Mouse (Mus musculus) CH12.LX (cell line): ENCODE measurements around the gene March10. TPM values are rescaled to one million over a fixed set of nuclear protein-coding genes. Genes with fewer than 3 reads are reported as not detected.

ENCODE experiments used
- DNase-seq: peaks from one replicate; pipeline ENCODE4 v3.0.0-alpha.2; 2013; ENCODE audit errors: extremely low read depth
- H3K27ac ChIP-seq: 2 replicates; pipeline ENCODE4 v1.5.1; 2012; ENCODE audit warnings: low read depth, mild to moderate bottlenecking, control low read depth, moderate library complexity; ENCODE audit not compliant: insufficient read depth
- H3K27me3 ChIP-seq: replicated peaks from 2 replicates; pipeline ENCODE3; 2012; ENCODE audit warnings: inconsistent platforms
- H3K36me3 ChIP-seq, 2 experiments: replicated peaks in 1 of 2; 2 replicates each; pipeline versions ENCODE3 to v1.6.1; 2012; ENCODE audit warnings: inconsistent platforms in 1 of 2, low read length in 1 of 2, mild to moderate bottlenecking in 1 of 2, mixed read lengths in 1 of 2, moderate library complexity in 1 of 2; ENCODE audit not compliant: control insufficient read depth in 1 of 2, insufficient read depth in 1 of 2
- H3K4me1 ChIP-seq, 2 experiments: 2 replicates each; pipeline ENCODE4 v1.6.1; 2012; ENCODE audit warnings: inconsistent platforms in 1 of 2, moderate library complexity in 1 of 2; ENCODE audit not compliant: insufficient read depth in 2 of 2, control insufficient read depth in 1 of 2
- H3K4me2 ChIP-seq: 2 replicates; pipeline ENCODE4 v1.6.1; 2012; ENCODE audit warnings: low read depth, mild to moderate bottlenecking, control low read depth; ENCODE audit not compliant: poor library complexity, insufficient read depth, severe bottlenecking
- H3K4me3 ChIP-seq, 3 experiments: fragments of 150-350 bp in 1 of 3; sonication (generic) in 1 of 3; replicated peaks in 1 of 3; 2 replicates each; pipeline versions ENCODE3 to v1.5.1; 2011 to 2012; ENCODE audit warnings: low read depth in 2 of 3, low read length in 2 of 3, mild to moderate bottlenecking in 2 of 3, moderate library complexity in 2 of 3, control low read depth in 1 of 3, improper control_type of control experiment in 1 of 3, inconsistent platforms in 1 of 3, mixed read lengths in 1 of 3; ENCODE audit not compliant: poor library complexity in 1 of 3
- H3K79me2 ChIP-seq: replicated peaks from 2 replicates; pipeline ENCODE4 v1.6.1; 2012; ENCODE audit warnings: mild to moderate bottlenecking, moderate library complexity; ENCODE audit not compliant: control insufficient read depth, poor library complexity, insufficient read depth, severe bottlenecking; ENCODE audit errors: extremely low read depth
- H3K9ac ChIP-seq: 2 replicates; pipeline ENCODE4 v1.6.1; 2012; ENCODE audit warnings: low read depth, mild to moderate bottlenecking, control low read depth, moderate library complexity; ENCODE audit not compliant: insufficient read depth
- H3K9me3 ChIP-seq: replicated peaks from 2 replicates; pipeline ENCODE3; 2012; ENCODE audit warnings: low read length, inconsistent platforms, mixed read lengths
- CHD1 ChIP-seq: IDR thresholded peaks from 2 replicates; pipeline ENCODE4 v1.6.1; 2012; ENCODE audit warnings: low read depth, low read length, improper control_type of control experiment, inconsistent platforms
- CHD2 ChIP-seq: IDR thresholded peaks from 2 replicates; pipeline ENCODE4 v1.6.1; 2011; ENCODE audit warnings: low read length, improper control_type of control experiment
- CTCF ChIP-seq, 2 experiments: IDR thresholded peaks in 1 of 2; conservative IDR thresholded peaks in 1 of 2; 2 replicates each; pipeline ENCODE4 v1.5.1; 2011 to 2012; ENCODE audit warnings: low read depth in 2 of 2, low read length in 2 of 2, improper control_type of control experiment in 1 of 2, inconsistent platforms in 1 of 2, mild to moderate bottlenecking in 1 of 2, moderate library complexity in 1 of 2
- E2F4 ChIP-seq: IDR thresholded peaks from 2 replicates; pipeline ENCODE4 v1.6.1; 2011; ENCODE audit warnings: low read depth, low read length, improper control_type of control experiment; ENCODE audit not compliant: insufficient replicate concordance
- ELF1 ChIP-seq: IDR thresholded peaks from 2 replicates; pipeline ENCODE4 v1.6.1; 2014; ENCODE audit warnings: low read depth, mild to moderate bottlenecking, inconsistent platforms, low read length, improper control_type of control experiment
- HCFC1 ChIP-seq: IDR thresholded peaks from 2 replicates; pipeline ENCODE4 v1.6.1; 2012; ENCODE audit warnings: low read depth, mild to moderate bottlenecking, inconsistent platforms, low read length, improper control_type of control experiment
- IRF4 ChIP-seq: IDR thresholded peaks from 2 replicates; pipeline ENCODE4 v1.6.1; 2014; ENCODE audit warnings: low read depth, mild to moderate bottlenecking, inconsistent platforms, low read length, improper control_type of control experiment
- JUND ChIP-seq: conservative IDR thresholded peaks from 2 replicates; pipeline ENCODE4 v1.6.1; 2011; ENCODE audit warnings: low read depth, low read length, improper control_type of control experiment
- MAZ ChIP-seq: IDR thresholded peaks from 2 replicates; pipeline ENCODE4 v1.6.1; 2012; ENCODE audit warnings: low read depth, mild to moderate bottlenecking, inconsistent platforms, low read length, improper control_type of control experiment, moderate library complexity
- MYC ChIP-seq: IDR thresholded peaks from 2 replicates; pipeline ENCODE4 v1.6.1; 2011; ENCODE audit warnings: low read depth, mild to moderate bottlenecking, improper control_type of control experiment, low read length
- NELFE ChIP-seq: IDR thresholded peaks from 2 replicates; pipeline ENCODE4 v1.6.1; 2011; ENCODE audit warnings: low read depth, low read length, improper control_type of control experiment
- NRF1 ChIP-seq: IDR thresholded peaks from 2 replicates; pipeline ENCODE4 v1.6.1; 2014; ENCODE audit warnings: low read depth, mild to moderate bottlenecking, inconsistent platforms, low read length, improper control_type of control experiment, moderate library complexity
- RAD21 ChIP-seq: IDR thresholded peaks from 2 replicates; pipeline ENCODE4 v1.6.1; 2011; ENCODE audit warnings: low read depth, mild to moderate bottlenecking, low read length, improper control_type of control experiment, moderate library complexity
- RCOR1 ChIP-seq: conservative IDR thresholded peaks from 2 replicates; pipeline ENCODE4 v1.6.1; 2012; ENCODE audit warnings: low read depth, mild to moderate bottlenecking, inconsistent platforms, low read length, improper control_type of control experiment
- SIN3A ChIP-seq: IDR thresholded peaks from 2 replicates; pipeline ENCODE4 v1.6.1; 2012; ENCODE audit warnings: low read length, improper control_type of control experiment, inconsistent platforms
- TCF12 ChIP-seq: IDR thresholded peaks from 2 replicates; pipeline ENCODE4 v1.6.1; 2014; ENCODE audit warnings: low read depth, mild to moderate bottlenecking, inconsistent platforms, low read length, improper control_type of control experiment
- UBTF ChIP-seq: IDR thresholded peaks from 2 replicates; pipeline ENCODE4 v1.6.1; 2012; ENCODE audit warnings: low read depth, mild to moderate bottlenecking, inconsistent platforms, low read length, improper control_type of control experiment, moderate library complexity
- USF1 ChIP-seq: IDR thresholded peaks from 2 replicates; pipeline ENCODE4 v1.6.1; 2014; ENCODE audit warnings: low read depth, mild to moderate bottlenecking, inconsistent platforms, low read length, improper control_type of control experiment
- ZKSCAN1 ChIP-seq: IDR thresholded peaks from 2 replicates; pipeline ENCODE4 v1.6.1; 2012; ENCODE audit warnings: low read depth, inconsistent platforms, low read length, improper control_type of control experiment, borderline replicate concordance
- ZMIZ1 ChIP-seq: IDR thresholded peaks from 2 replicates; pipeline ENCODE4 v1.6.1; 2012; ENCODE audit warnings: low read depth, mild to moderate bottlenecking, inconsistent platforms, low read length, improper control_type of control experiment
- ZNF384 ChIP-seq: IDR thresholded peaks from 2 replicates; pipeline ENCODE4 v1.6.1; 2012; ENCODE audit warnings: low read depth, low read length, improper control_type of control experiment, inconsistent platforms
- dilution Hi-C: fragments of 300-500 bp; cut with MboI; formaldehyde crosslinking; loops from 2 replicates; pipeline ENCODE4 v1.14.3; 2020; ENCODE audit warnings: low sequenced_read_pairs; ENCODE audit not compliant: extremely low pct_unique_long_range_greater_than_20kb, extremely low pct_ligation_motif_present
- in situ Hi-C: fragments of 300-500 bp; cut with MboI; formaldehyde crosslinking; loops from 3 replicates; pipeline ENCODE4 v1.14.3; 2019; ENCODE audit warnings: low sequenced_read_pairs, low pct_ligation_motif_present, low pct_unique_long_range_greater_than_20kb, mixed read lengths
- polyA plus RNA-seq: library from polyadenylated mRNA; unstranded; fragments of >175 nt; gene quantifications from 2 replicates; pipeline ENCODE4 v1.2.1, GENCODE M21; 2012; ENCODE audit warnings: low read depth; ENCODE audit not compliant: insufficient read length
- total RNA-seq, 2 experiments: library from RNA; depleted of rRNA; stranded (reverse); fragments of 300-350 nt in 1 of 2; fragments of >200 nt in 1 of 2; gene quantifications; 2 replicates each; pipeline ENCODE4 v1.2.3; 2012 to 2014

Gene March10
- total and polyA plus RNA-seq, 3 experiments: not detected

DNA sequence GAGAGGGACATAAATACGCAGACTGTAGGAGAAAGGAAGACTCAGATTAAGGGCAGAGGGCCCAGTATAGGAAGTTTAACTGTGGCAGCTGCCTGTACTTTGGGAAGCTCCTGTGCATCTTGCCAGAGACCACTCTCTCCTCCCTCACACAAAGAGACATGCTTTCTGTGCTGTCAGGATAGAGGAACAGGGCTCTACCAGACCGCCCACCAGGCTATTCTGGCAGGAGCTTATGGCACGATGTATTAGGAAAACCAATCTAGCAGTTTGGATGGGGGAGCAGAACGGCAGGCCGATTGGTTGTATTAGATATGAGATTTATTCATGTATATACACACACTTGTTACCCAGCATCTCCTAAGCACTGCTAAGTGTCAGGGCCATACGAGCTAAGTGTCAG, 138.8 kb downstream of the March10 start:
- in situ Hi-C loops (no loop called here), dilution Hi-C loops (no loop called here)
- Histone ChIP-seq H3K9me3 (no peaks in the 10 kb centered on the region), H3K4me1 (peaks cover 7 to 14% of the 10 kb centered on the region in 2 experiments; a peak in 3 of 4 replicates), H3K79me2 (no peaks in the 10 kb centered on the region), H3K4me3 (no peak overlapping the region), H3K9ac (no peak overlapping the region), H3K36me3 (no peaks in the 10 kb centered on the region), H3K27me3 (no peaks in the 10 kb centered on the region), H3K27ac (no peak overlapping the region), H3K4me2 (no peak overlapping the region)
- DNase-seq: no peak
- TF ChIP-seq MAZ (no peak), UBTF (no peak), CHD2 (no peak), MYC (no peak), JUND (no peak), E2F4 (no peak), HCFC1 (no peak), ZMIZ1 (no peak)
- TF ChIP-seq, all 38 proteins: peak for 0

DNA sequence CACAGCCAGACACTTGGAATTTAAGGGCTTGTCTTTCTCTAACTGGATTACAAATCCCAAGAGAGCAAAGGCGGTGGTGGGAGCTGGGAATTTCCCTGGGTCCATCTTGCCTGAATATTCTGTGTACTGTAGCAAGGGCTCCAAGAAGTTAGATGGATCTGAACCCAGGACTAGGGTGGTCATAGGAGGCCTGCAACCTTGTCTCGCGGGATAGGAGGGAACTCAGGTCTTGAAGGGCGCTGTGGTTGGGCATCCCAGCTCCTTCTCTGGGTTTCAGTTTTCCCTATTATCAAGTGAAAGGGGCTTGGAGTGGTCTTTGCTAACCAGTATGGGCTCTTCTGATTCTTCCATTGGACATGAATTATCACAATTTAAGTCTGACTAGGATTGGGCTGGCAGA, 140.4 kb downstream of the March10 start:
- TF ChIP-seq CHD2: no peak
- no peak for TF ChIP-seq ZMIZ1
- TF ChIP-seq ELF1: no peak
- no peak for TF ChIP-seq HCFC1
- TF ChIP-seq IRF4: no peak
- TF ChIP-seq SIN3A: no peak
- no peak for TF ChIP-seq RCOR1
- TF ChIP-seq ZKSCAN1: no peak
- no peak for TF ChIP-seq USF1
- TF ChIP-seq RAD21: no peak
- TF ChIP-seq CTCF (conservative IDR thresholded peaks at IDR 0.05 in 1 of 2, IDR thresholded peaks at IDR 0.05 in 1 of 2; ENCODE audit: low read depth in 2 of 2, low read length in 2 of 2): no peak
- TF ChIP-seq TCF12: no peak
- TF ChIP-seq ZNF384: no peak
- TF ChIP-seq MAZ: no peak
- TF ChIP-seq NELFE: no peak
- TF ChIP-seq CHD1: no peak
- no peak for TF ChIP-seq NRF1
- Histone ChIP-seq H3K9ac (no peak overlapping the region), H3K27ac (no peak overlapping the region), H3K4me2 (no peak overlapping the region), H3K9me3 (no peaks in the 10 kb centered on the region), H3K4me3 (no peak overlapping the region), H3K4me1 (peaks cover 3 to 6% of the 10 kb centered on the region in 2 experiments; a peak in 2 of 4 replicates), H3K79me2 (no peaks in the 10 kb centered on the region), H3K27me3 (no peaks in the 10 kb centered on the region), H3K36me3 (no peaks in the 10 kb centered on the region)
- in situ Hi-C loops (no loop called here), dilution Hi-C loops (no loop called here)
- no peak for DNase-seq
